Mouse (Mus musculus): ENCODE results near the gene Rbfox1.

GRCm38 (mm10) chr16:6048601-6049000 lies 163.4 kb downstream of the Rbfox1 start:
- TF ChIP-seq CTCF (IDR thresholded peaks at IDR 0.05; ENCODE audit: low read depth, low read length) (no peak), POLR2A (IDR thresholded peaks at IDR 0.05; ENCODE audit: extremely low read depth, insufficient read depth, low read length) (no peak)
